Mouse (Mus musculus): ENCODE measurements at regions not wholly inside any gene's neighbourhood (a gene's known extent, or its start where the extent isn't known, plus 50 kb on each side); places are given as distances from the start of the nearest gene placed in this dataset.

DNA sequence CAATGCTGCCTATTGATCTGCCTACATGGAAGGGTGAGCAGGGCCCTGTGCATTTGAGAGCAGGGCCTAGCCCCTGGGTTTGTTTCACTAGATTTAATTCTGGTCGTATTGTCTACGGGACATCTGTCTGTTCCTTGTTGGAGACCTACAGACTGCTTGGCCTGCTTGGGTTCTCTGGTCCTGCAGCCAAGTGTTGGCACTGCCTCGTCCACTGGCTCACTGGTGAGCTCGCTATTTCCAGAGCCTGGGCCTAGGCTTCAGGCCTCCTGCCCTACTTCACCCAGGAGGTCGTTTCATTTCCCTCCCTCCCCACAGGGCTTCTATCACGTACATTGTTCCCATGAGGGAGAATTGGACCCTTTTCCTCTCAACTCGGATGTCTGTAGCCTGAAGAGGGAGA is 62.2 kb upstream of the Blcap start:
- no peak for TF ChIP-seq CTCF (IDR thresholded peaks at IDR 0.05; ENCODE audit: low read depth, low read length)
- TF ChIP-seq POLR2A (IDR thresholded peaks at IDR 0.05; ENCODE audit: borderline replicate concordance, low read depth, low read length): no peak

All from bone marrow macrophage, adult 2 months (primary cell).